Mouse (Mus musculus) lung, postnatal 36 days (tissue): ENCODE data around the gene Ctnnd2.
"Not testable (repeated sequence)": the region's sequence is repeated elsewhere in the genome, so short reads cannot be mapped to it uniquely, and the experiment has no call there.

ENCODE experiments used
- DNase-seq: peaks from one replicate; pipeline ENCODE4 v3.0.0; 2022; ENCODE audit warnings: mixed read lengths

The Ctnnd2 gene

GRCm38 (mm10) chr15:30172391-30173281 lies at the start of gene Ctnnd2:
Gene Ctnnd2, plus strand, starts transcription at chr15:30172593.
- DNase-seq = peak; percentile 44

GRCm38 (mm10) chr15:30130705-30131104 lies 41.7 kb upstream of the Ctnnd2 start:
- no peak for DNase-seq

DNA sequence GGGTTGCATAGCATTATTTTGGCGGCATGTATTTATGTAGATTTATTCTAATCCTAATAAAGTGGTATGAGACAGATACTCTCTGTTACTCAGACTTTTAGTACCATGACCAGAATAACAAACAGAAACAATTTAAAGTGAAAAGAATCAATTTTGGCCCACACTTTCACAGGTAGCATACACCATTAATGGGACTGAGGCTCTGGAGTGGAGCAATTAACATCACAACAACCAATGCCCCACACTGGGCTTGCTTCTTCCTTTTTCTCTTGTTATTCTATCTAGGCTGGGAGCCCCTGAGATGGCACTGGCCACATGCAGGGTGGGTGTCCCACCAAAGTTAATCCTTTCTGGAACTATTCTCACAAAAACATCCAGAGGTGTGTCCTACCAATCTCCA lies 32.8 kb upstream of the Ctnnd2 start:
- DNase-seq = not testable (repeated sequence)

- DNase-seq = no peak
Observed at GRCm38 (mm10) chr15:30145413-30145812, 27.0 kb upstream of the Ctnnd2 start.

- DNase-seq = no peak
Observed at GRCm38 (mm10) chr15:30152176-30152575, 20.2 kb upstream of the Ctnnd2 start.

GRCm38 (mm10) chr15:30157975-30158374 lies 14.4 kb upstream of the Ctnnd2 start:
- DNase-seq = no peak

DNA sequence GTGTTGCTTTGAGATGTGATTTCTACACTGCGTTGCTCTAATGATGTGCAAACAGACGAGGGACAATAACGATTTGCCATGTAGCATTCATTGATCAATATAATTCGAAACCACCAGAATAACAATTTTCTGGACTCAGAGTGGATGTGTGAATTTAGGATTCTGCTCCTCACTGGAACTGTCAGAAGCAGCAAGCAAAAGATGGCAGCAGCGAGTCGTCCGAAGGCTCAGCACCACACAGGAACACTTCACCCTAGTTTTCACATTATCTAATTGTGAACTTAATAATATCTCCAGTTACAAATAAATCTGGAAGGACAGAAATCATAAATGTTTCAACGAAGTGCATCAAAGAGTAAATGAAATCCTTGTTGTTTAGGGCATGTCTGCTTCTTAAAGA lies 2.4 kb upstream of the Ctnnd2 start:
- no peak for DNase-seq

GRCm38 (mm10) chr15:30171493-30172195 lies 749 bp upstream of the Ctnnd2 start:
- DNase-seq = no peak

DNA sequence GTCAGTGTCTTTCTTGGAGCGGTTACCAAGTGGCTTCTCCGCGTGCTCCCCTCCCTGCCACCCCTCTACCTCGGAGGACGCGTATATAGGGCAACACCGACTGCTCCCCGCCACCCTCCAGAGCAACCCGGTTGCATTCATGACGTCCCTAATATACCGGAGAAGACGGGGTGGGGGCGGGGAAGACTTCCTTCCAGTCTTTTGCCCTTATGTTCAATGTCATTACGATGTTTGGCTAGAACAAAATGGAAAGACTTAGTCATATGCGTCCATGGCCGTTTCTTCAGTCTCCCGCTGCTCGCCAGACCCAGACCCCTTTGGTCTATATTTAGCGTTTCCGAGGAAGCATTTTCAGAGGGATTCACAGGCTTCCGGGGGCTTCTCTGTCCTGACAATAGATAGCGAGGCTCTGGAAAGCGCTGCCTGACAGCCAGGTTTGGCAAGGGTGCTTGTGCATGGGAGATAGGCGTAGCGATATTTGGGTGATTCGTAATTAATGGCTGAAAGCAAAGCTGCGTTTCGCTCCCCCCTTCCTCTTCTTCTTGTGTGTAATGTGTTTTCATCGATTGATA lies 1.1 kb downstream of the Ctnnd2 start:
- DNase-seq = no peak

DNA sequence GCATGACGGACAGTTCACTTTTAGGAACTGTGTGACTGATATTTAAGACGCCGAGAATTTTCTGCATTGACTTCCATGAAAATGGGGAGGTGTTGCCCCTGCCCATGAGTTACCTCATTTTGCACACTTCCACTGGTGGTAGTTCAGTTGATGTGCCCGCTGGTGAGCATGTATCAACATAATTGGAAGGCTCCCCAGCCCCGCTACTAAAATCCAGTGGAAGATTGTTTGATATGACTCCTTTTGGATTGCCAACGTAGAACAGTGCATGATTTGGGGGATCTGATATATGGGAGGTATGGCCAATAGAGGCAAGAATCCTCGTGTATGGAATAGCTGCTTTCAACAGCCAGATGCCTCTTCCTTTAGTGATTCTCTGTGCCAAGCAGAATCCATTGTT lies 1.9 kb downstream of the Ctnnd2 start:
- no peak for DNase-seq

DNA sequence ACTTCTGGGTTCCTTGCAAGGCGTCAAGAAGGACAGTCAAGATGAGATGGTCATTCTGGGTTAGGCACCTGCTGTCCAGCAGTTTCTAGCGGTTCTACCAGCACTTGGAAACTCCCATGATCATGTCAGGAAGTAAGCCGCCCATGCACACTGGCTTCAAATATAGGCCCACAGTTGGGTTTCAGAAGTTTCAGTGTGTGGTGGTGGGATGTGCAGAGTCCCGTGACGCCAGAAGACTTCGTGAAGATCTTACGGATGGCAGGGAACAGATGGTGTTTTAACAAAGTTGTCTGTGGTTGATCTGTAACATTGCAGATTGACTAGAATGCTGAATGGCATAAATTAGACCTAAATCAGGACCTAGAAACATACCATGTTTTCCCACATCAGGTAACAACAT lies 11.6 kb downstream of the Ctnnd2 start:
- DNase-seq = no peak

- no peak for DNase-seq
Observed at GRCm38 (mm10) chr15:30190872-30191271, 18.5 kb downstream of the Ctnnd2 start.

- no peak for DNase-seq
Observed at GRCm38 (mm10) chr15:30191931-30192668, 19.7 kb downstream of the Ctnnd2 start.

DNA sequence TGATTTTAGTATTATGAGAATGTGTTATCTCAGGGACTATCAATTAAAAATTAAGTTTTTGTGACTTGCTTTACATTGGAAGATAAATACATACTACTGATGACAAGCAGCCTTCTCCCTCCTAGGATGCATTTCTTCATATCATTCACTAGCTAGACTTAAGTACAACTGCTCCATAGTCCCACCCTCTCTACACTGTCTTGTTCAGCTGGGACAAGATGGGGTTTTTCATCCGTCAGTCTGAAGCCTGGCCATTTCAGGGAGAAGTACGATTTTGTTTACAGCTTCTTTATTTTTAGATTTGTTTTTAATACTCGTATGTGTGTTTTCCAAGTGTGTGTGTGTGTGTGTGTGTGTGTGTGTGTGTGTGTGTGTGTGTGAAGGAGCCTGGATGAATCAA lies 26.0 kb downstream of the Ctnnd2 start:
- no peak for DNase-seq

- DNase-seq = no peak
Observed at GRCm38 (mm10) chr15:30199785-30200184, 27.4 kb downstream of the Ctnnd2 start.

GRCm38 (mm10) chr15:30201211-30201610 lies 28.8 kb downstream of the Ctnnd2 start:
- no peak for DNase-seq

DNA sequence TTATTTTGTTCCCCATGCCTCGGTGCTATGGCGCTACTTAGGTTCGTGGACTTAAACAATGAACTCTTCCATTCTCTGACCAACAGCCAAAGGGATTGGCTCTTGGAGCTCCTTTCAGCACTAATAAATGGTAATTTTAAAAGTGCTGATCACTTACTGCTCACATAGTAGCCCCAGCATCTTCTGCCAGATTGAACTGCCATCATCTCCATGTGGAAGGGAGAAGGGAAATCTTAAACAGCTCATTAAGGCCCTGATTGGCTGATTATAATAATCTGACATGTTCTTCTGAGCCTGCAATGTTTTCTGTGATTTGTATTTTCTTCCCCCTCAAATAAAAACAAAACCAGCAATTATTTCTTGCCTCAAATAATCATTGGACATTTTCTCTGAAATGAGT lies 29.2 kb downstream of the Ctnnd2 start:
- DNase-seq = no peak

GRCm38 (mm10) chr15:30212746-30213145 lies 40.4 kb downstream of the Ctnnd2 start:
- DNase-seq = no peak

DNA sequence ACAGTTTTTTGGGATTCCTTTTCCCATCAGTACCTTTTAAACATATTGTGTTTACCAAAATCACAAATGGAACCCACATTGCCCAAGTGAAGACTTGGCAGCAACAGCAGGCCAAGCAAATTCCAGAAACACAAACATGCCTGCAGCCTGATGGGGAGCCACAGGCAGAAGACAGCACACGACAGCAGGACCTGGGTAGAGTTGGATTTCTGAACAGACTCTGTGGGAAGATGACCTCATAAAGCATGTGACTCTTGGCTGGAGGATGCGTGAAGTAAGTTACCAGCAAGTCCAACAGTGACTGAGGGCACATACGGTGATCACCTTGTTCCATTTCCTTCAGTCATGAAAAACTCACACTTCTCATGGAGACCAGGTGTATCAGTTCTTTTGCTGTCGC lies 43.5 kb downstream of the Ctnnd2 start:
- DNase-seq = no peak

- DNase-seq = no peak
Observed at GRCm38 (mm10) chr15:30229112-30229511, 56.7 kb downstream of the Ctnnd2 start.

DNA sequence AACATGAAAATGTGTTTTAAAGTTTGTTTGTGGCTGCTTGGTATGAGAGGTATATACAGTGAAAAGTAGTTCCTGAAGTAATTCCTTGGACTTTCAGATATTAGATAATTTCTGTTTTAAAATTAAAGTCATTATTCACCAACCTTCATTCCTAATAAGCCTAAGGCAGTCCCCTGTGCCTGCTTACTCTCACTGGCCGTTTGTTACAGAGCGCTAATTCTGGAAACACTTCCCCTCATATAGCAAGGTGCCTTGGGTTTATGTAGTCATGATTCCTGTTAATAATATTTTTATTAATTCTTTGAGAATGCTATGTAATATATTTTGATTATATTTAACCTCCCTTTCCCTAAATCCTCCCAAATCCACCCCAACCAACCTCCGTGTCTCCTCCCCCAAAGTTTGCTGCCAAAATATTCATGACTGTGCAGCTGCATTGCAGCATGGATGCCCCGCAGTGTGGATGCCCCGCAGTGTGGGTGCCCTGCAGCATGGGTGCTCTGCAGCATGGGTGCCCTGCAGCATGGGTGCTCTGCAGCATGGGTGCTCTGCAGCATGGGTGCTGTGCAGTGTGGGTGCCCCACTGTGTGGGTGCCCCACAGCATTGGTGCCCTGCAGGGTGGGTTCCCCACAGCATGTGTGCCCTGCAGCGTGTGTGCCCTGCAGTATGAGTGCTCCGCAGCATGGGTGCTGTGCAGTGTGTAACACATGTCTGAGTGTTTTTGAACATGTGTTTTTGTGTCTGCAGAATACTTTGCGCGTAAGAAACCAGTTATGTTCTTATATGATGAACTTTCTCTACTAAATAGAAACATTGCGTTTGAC lies 63.0 kb downstream of the Ctnnd2 start:
- DNase-seq = no peak

GRCm38 (mm10) chr15:30240881-30241280 lies 68.5 kb downstream of the Ctnnd2 start:
- DNase-seq = no peak
